Mouse (Mus musculus) lung, postnatal 36 days (tissue): ENCODE measurements around the gene Ric8a.

Experiments used
- DNase-seq: peaks from one replicate; pipeline ENCODE4 v3.0.0; 2022; ENCODE audit warnings: mixed read lengths

Gene Ric8a

DNA sequence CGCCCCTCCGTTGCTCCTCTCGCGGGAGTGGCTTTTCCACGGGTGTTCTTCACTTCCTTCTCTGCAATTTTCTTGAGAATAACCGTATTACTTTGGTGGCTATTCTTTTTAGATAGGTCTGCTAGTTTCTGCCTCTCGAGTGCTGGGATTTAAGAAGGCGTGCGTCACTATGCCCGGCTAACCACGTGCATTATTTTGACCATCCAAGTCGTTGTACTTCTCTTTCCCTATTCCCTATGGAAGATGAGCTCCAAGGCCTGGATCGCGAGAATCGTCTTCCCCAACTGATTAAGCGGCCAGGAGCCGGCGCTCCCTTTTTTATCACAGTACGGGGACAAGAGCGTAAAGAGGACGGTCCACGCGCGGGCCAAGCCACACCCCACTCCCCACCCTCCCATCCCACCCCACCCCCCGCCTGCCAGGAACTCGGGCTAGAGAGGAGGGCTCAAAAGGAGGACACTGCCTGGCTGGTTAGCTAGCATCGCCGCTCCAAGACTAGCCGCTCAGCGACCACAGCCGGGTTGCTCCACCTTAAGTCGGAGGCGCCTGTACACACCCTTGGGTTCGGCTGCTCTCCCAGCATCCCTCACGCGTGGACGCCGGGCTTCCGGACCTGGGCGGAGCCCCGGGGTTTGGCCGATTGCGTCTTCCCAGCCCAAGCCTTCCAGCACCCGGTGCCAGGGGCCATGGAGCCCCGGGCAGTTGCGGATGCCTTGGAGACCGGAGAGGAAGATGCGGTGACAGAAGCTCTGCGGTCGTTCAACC, at the start of gene Ric8a:
Ric8a (plus strand) TSS at position 173 of the 765 bp plus-strand sequence.
- DNase-seq, result peak; percentile 95

DNA sequence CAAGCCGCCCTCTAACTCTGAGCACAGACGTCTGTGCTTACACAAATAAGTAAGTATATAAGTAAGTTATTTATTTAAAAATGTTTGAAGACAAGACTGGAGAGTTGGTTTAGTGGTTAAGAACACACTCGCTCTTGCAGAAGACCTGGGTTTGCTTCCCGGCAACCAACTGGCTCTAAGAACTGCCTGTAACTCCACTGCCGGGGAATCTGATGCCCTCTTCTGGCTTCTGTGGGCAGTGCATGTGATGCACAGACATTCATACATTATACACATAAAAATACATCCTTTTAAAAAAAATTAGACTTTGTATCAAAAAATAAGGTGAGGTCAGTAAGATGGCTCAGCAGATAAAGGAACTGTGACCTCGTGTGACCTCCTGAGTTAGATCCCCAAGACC, 46.3 kb upstream of the Ric8a start:
- DNase-seq, result no peak

DNA sequence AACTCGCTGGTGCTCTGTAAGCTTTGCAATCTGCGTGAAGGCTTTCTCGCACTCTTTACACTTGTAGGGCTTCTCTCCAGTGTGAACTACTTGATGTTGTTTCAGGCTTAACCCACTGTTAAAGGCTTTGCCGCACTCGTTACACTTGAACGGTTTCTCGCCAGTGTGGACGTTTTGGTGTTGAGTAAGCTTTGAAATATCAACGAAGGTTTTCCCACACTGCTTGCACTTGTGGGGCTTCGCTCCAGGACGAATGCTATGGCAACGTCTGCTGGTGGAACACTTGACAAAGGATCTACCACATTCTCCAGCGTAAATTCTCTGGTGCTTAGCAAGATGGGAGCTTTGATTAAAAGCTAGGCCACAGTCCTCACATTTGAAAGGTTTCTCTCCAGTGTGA, 45.0 kb upstream of the Ric8a start:
- DNase-seq, result no peak

DNA sequence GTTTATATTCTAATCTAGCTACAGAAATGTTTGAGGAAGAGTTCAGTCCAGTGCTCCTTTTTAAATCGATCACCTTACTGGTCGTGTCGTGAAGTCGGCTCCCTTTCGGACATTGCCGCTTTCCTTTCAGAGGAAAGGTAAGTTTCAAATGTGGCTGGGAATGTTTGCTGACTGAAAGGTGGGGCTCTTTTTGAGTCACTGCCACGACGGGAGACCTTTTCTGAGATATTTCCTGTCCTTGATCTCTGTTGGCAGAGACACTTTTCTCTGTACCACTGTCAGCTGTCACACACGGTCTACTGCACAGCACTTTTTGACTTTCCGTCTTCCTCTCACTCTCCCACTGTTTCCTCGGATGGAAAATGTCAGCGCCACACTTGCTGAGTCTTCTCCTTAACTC, 43.9 kb upstream of the Ric8a start:
- no peak for DNase-seq

DNA sequence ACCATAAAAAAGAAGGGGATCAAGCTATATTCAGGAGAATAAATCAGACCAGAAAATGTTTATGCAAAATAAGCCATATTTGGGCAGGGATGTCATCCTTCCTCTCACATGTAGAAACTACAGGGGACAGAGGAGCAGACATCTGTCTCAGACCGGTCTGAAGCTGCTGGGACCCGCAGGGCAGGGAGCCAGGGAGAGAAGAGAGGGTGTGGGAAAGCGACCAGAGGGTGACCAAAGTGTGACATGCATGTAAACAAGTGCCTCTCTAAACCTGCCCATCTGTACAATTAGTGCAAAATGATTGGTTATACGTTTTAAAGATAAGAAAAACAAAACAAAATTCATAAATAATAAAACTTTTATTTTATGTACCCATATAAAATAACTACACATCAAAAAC, 36.6 kb upstream of the Ric8a start:
- no peak for DNase-seq

DNA sequence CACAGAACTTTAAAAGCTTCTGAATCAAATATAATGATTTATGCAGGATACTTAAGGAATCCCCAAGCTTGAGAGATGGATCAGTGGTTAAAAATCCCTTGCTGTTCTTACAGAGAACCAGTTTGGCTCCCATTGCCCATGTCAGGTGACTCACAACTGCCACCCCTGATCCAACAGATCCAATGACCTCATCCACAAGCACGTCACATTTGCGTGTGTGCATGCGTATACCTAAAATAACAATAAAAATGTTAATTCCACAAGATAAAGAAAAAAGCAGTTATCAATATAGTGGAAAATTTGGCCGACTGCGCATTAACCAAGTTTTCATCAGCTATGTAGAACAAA, 35.5 kb upstream of the Ric8a start:
- DNase-seq, result no peak

DNA sequence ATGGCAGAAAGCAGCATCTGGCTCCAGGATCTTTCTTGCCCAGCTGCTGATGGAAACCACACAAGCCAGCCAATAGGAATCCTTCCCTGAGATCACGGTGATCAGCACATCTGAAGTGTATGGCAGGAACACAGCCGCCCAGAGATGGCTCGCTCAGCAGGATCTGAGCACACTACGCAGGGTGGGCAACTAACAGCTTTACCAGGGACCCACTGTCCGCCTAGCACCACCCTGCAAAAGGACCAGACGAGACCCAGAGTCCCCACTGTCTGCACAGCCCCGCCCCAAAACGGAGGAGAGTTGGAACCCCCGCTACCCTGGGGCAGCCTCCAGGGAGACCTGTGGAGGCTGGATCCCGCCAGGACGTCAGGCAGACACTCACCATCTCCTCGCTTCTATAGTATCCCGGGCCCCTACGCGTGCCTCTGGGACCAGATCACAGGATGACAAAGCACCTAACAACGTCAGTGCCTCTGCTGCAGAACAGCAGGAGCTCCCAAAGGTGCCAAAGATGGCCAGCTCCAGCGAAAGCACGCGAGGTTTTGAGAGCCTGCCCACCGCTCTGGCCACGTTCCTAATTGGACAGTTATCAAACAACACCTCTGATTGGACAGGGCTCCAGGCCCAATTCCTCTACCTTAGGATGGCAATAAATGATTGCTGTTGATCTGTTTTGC, 35.0 kb upstream of the Ric8a start, which contains the start of gene Zfp941:
Zfp941 (minus strand) TSS at position 526 of the 677 bp plus-strand sequence.
- DNase-seq, result peak; percentile 33

DNA sequence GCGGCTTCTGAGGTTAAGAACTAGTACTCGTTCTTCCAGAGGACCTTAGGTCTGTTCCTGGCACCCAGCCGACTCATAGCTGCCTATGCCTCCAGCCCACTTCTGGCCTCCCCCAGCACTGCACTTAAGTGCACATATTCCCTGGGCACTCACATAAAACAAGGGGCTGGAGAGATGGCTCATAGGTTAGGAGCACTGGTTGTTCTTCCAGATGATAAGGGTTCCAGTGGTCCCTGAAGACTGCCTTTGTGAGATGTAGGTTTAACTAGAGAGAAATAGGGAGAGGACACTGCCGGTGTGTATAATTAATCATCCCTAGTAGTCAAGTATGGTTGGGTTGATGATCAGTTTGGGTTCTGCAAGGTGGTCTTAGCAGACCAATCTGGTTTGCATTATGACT, 34.0 kb upstream of the Ric8a start:
- DNase-seq, result no peak

DNA sequence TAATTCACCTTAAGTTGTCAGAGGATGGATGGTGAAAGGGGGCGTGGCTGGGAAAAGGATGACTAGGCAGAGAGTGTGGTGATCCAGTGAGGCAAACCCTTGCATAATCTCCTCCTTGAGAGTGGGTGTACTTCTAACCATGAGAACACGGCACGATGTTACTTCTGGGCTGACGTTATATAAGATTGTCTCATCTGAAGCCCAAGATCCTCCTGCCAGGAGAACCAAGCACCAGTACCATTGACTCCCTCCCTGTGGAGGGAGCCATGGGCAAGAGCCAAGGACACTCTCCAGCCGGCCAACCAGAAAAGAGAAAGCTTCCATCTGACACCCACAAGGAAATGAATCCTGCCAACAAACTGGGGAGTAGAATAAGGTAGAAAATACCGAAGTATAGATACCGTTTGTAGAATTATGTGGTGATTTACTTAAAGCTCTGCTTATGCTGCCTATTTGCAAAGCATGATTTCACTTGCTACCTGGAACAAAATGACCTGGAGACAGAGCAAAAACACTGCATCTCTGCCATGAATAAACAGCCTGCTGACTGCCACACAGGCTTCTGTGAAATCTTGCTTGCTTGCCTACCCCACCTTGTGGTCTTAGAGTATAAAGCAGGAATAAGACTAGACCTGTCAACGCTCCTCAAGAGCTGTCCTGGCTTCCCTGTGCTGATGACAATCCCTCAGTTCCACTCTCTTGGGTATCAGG, 28.4 kb upstream of the Ric8a start:
- peak; percentile 73 for DNase-seq

DNA sequence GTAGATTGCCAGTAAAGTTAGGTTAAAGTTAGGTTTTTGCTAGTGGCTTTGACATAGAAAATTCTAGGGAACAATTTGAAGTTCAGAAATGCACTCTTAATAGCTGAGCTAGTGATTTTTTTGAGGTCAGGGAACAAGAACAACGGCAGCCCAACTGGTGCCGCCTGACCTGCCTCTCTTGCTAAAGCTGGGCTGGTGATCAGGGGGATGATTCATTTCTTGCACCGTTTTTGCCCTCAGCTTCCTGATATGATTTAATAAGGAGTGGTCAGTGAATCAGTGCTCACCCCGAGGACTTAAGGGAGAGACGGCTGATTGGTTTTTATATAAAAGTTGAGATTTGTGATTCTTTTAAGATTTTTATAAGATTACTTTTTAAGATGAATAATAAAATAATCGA, 25.3 kb upstream of the Ric8a start:
- no peak for DNase-seq

DNA sequence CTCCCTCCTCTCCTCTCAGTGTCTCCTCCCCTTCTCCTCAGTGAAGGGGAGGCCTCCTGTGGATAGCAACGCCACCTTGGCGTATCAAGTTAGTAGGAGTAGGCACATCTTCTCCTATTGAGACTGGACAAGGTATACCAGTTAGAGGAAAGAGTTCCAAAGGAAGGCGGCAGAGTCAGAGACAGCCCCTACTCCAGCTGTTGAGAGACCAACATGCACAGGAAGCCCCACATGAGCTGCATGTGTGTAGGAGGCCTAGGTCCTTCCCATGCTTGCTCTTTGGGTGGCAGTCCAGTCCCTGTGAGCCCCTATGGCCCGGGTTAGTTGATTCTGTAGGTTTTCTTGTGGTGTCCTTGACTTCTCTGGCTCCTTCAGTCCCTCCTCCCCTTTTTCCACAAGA, 23.4 kb upstream of the Ric8a start:
- DNase-seq, result no peak

DNA sequence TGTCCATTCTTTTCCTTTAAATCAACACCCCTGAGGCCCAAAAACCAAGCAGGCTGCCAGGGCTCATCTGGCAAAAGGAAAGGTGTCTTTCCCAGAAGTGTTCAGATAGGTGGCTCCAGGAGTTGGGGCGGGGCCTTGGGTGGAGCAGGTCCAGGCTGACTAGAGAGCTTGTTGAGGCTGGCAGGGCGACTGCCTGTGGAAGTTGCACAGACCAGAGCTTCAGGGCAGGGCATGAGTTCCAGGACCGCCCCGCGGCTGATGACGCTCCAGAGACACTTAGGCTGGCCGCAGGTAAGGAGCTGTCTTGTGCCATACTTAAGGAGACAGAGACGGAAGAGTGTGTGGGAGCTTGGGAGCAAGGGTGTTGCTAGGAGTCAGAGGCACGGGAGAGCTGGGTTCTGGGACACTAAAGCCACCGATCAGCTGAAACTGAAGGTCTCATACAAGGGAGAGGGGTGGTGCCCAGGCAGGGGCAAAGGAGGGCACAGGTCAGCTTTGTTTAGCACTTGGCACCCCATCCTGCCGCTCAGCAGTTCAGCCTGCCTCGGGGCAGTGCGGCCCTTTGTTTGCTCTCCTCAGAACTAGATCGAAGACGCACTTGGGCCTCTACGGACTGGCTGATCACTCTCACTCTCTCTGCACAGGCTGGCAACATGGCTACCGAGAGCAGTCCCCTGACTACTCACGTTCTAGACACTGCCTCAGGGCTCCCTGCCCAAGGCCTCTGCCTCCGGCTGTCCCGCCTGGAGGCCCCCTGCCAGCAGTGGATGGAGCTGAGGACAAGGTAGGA, 21.6 kb upstream of the Ric8a start, which contains the start of gene Urah:
Urah (plus strand) TSS at position 51 of the 790 bp plus-strand sequence.
- peak; percentile 81 for DNase-seq

DNA sequence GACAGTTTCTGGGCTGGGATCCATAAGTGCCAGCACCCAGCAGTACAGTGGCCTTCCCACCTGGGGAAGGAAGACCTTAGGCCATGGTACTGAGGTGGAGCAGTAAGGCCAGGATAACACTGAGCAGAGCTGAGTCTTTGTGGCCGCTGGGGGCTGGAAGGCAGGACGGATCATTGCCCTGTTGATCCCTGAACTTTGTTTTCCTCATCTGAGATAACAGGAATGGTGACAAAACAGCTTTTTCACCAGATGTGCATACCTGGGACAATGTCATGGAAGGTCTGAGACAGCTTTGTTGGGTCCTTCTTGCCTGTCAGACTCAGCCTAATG, 21.0 kb upstream of the Ric8a start:
- no peak for DNase-seq

DNA sequence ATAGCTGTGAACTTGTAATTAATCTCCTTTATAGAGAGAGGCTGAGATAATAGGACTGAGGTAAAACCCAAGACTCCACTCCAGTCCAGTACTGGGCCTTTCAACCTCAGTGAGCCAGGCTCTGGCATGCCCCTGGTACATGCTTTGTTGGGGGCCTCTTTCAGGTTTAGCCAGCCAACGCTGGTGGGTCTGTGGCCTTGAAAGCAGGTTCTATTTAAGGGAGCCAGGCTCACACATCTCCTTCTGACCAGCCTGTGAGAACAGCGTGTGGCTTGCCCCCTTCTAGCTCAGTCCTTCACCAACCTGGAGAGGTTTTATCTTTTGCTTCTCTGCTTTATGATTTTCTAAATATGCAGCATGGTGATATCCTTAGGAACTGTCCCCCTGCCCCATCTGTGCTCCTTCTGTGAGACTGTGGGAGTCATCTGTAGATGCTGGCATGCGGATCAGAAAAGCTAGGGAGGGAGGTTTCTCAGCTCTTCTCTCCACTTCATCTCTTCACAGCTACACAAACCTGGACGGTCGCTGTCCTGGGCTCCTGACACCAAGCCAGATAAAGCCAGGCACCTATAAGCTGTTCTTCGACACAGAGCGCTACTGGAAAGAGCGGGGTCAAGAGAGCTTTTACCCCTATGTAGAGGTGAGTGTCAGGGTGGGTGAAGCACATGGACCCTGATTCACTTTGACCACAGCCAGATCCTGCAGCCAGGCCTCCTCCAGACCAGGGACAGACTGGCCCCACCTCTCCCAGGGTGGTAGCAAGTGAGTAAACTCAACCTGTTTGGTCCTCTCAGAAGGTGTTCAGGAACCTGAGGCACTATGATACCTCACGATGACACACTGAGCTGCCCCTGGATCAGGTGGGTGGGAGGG, 20.3 kb upstream of the Ric8a start:
- DNase-seq, result no peak

DNA sequence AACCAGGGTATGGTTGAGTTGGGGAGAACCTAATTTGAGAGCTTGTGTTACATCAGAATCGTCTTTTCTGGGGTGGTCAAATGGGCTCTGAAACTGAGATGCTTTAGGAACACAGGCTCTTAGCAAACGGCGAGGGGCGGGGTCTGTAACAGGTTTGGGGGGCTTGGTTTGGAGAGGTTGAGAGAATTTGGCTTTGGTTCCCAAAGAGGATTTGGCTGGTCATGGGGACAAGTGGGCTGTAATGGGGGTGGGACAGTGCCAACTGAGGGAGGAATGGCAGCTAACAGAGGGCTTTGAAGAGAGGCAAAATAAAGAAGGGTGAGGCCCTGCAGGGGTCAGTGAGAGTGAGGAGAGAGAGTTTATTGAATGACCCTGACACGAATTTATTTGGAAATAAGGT, 17.2 kb upstream of the Ric8a start:
- no peak for DNase-seq

DNA sequence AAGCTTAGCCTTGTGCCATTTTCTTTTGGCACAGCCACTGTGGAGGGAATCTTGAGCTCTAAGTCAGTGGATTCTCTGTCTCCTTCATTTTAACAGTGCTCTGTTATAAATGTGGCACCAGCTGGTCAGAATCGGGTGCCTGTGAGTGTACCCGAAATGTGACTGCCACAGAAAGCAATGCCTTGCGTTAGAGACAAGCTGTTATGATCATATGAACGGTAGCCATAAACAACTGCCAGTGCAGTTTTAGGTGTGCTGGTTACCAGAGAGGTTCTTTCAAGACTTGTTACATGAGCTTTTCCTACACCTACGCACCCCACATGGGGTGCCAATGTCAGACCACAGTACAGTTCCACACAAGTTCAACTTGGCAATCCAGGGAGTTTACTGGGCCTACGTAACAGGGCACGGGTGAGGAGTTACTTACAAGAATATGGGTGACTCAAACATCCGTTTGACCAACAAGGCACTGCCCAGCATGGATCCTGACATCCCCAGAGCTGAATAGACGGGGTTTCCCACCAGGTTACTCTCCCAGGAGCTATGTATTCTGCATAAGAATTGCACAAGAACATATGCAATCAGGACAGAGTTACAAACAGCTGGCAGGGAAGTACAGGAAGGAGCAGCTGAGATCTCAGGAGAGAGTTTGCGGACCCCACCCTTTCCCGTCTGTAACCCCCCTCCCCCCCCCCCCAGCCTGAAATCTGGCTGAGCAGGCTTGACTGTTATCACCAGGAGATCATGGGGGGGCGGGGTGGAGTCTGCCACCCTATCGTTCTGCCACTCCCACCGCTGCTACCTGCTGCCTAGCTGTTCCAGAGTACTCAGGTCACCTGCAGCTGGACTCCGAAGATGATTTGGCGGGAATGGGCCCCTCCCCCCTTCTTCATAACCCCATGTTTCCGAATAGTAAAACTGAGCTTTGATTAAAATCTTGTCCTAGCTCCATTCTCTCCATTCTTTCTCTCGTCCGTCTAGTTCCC, 15.7 kb upstream of the Ric8a start:
- peak; percentile 41 for DNase-seq

DNA sequence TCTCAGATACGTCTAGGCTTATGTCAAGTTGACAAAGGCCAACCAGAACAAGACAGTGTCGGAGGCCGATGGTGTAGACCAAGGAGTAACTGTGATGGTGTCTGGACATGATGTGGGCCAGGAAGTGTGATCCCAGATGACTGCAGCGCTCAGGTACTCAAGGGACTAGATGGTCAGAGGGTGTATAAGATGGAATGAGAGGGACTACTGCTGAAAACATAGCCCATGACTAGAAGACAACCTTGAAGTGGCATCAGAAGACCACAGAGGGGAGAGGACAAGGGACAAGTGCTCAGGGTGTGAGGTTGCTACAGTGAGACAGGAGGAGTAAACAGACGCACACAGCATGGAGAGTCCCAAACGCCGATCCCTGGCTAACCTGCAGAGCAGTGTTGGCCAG, 13.0 kb upstream of the Ric8a start:
- no peak for DNase-seq

DNA sequence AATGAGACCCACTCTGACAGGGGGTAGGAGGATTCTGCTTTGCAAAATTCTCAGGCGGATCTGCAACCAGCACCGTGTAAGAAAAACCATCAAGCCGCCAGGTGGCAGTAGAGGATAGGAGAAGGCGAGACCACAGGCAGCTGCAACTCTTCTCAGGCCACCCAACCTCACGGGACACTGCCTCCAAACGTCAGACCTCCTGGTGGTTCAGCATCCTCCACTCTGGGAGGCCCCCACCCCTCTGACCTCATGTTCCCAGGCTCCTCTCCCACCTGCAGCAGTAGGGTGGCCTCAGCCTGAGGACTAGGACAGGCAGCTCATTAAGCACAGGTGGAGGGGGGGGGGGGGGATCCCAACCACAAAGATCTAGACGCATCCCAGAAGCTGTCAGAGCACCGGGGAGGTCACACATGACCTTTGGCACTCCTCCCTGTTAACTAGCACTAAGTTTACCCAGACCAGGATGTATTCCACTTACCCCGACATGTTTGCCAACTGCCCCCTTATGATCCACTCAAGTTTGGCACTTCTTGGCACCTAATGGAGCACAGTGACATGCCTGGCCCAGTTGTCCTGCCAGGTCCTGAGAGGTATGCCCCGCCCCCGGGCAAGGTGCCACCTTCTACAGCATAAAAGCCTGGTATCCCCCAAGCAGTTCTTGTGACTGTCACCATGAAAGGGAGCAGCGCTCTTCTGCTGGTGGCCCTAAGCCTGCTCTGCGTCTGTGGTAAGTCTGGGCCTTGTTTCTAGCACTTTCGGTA, 11.7 kb upstream of the Ric8a start, which contains the start of gene Scgb1c1:
Scgb1c1 (plus strand) TSS at position 643 of the 761 bp plus-strand sequence.
- peak; percentile 95 for DNase-seq

DNA sequence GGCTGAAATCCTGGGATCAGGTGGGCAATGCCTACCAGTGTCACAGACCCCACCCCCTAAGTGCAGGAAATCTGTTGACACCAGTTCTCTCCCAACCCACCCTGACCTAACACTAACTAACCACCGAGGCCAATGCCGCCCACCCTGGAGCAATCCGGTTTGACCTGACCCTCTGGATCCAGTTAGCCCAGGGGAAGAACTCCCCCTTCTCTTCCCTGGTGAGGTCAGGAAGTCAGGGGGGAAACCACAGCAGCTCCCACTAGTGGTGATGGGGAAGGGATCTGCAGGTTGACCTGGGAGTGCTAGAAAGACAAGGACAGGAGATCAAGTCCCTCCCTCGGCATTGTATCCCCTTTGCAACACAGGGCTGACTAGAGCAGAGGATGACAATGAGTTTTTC, 11.1 kb upstream of the Ric8a start:
- DNase-seq, result no peak

DNA sequence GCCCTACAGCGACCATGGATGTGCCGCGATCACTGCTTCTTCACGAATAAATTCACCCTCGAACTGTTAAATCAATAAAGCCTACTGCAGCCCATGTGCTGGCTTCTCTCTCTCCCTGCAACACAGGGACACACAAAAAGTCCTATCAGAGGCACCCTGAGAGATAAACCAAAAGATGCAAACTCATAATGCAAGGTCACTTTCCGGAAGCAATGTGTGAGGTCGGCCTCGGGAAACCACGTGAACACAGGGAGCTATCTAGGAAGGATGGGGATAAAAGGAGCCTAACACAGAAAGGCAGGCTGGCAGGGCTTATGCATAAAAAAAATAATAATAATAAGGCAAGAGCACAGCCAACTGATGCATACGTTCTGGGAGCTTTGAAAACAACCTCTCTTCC, 10.1 kb upstream of the Ric8a start:
- DNase-seq, result no peak
